Mouse (Mus musculus): ENCODE data around the gene Afg3l1. TPM values are rescaled to one million over a fixed set of nuclear protein-coding genes. Genes with fewer than 3 reads are reported as not detected.
"Not testable (repeated sequence)": the region's sequence is repeated elsewhere in the genome, so short reads cannot be mapped to it uniquely, and the experiment has no call there.

Gene Afg3l1
- total RNA-seq, 2 experiments from 2014 or later = 37.5 to 44.5 TPM

GRCm38 (mm10) chr8:123505695-123506094 lies 28.0 kb downstream of the Afg3l1 start:
- no peak for DNase-seq
- intact Hi-C loops (cut with DNase I) = no loop called here
- Histone ChIP-seq H3K4me3 (no peak overlapping the region), H3K27ac (no peak overlapping the region)
- TF ChIP-seq CTCF (IDR thresholded peaks at IDR 0.05) = no peak

- no peak for DNase-seq
- TF ChIP-seq CTCF (IDR thresholded peaks at IDR 0.05) = no peak
- Histone ChIP-seq H3K27ac (no peak overlapping the region), H3K4me3 (no peak overlapping the region)
- intact Hi-C loops (cut with DNase I) = no loop called here
These were observed 29.4 kb downstream of the Afg3l1 start for GRCm38 (mm10) chr8:123507153-123507552.

GRCm38 (mm10) chr8:123510819-123511218 lies 33.1 kb downstream of the Afg3l1 start:
- DNase-seq = no peak
- intact Hi-C loops (cut with DNase I) = no loop called here

GRCm38 (mm10) chr8:123514136-123514535 lies 36.4 kb downstream of the Afg3l1 start:
- TF ChIP-seq CTCF (IDR thresholded peaks at IDR 0.05) = no peak
- peak overlapping the region; percentile 81 for H3K4me3 ChIP-seq

More at GRCm38 (mm10) chr8:123510819-123511218, 33.1 kb downstream of the Afg3l1 start:
- H3K27ac ChIP-seq = no peak overlapping the region
- no peak for TF ChIP-seq CTCF (IDR thresholded peaks at IDR 0.05)
- no peak overlapping the region for H3K4me3 ChIP-seq

GRCm38 (mm10) chr8:123514781-123515539 lies 37.3 kb downstream of the Afg3l1 start, which contains the start of gene Dbndd1:
Gene Dbndd1, minus strand, starts transcription at chr8:123515463.
- peak; percentile 64 for DNase-seq
- no peak within 1 kb of the TSS for H3K27ac ChIP-seq

More at GRCm38 (mm10) chr8:123514136-123514535, 36.4 kb downstream of the Afg3l1 start:
- intact Hi-C loops (cut with DNase I) = no loop called here
- H3K27ac ChIP-seq = no peak overlapping the region
- DNase-seq = no peak

GRCm38 (mm10) chr8:123515540-123515897 lies 37.8 kb downstream of the Afg3l1 start:
- H3K27ac ChIP-seq = no peak overlapping the region
- TF ChIP-seq CTCF (IDR thresholded peaks at IDR 0.05) = no peak
- no peak for DNase-seq
- intact Hi-C loops (cut with DNase I) = no loop called here
- peak overlapping the region; percentile 81 for H3K4me3 ChIP-seq

More at GRCm38 (mm10) chr8:123514781-123515539, 37.3 kb downstream of the Afg3l1 start, which contains the start of gene Dbndd1:
- H3K4me3 ChIP-seq = peak within 1 kb of the TSS; percentile 81
- intact Hi-C loops (cut with DNase I) = no loop called here
- TF ChIP-seq CTCF (IDR thresholded peaks at IDR 0.05) = peak; percentile 10; the same call in 1 of the 2 replicates

- Histone ChIP-seq H3K4me3 (no peak overlapping the region), H3K27ac (no peak overlapping the region)
- no peak for TF ChIP-seq CTCF (IDR thresholded peaks at IDR 0.05)
- no peak for DNase-seq
- intact Hi-C loops (cut with DNase I) = no loop called here
These were observed 38.9 kb downstream of the Afg3l1 start for GRCm38 (mm10) chr8:123516596-123516995.

- DNase-seq = no peak
- TF ChIP-seq CTCF (IDR thresholded peaks at IDR 0.05) = no peak
- no peak overlapping the region for H3K27ac ChIP-seq
- intact Hi-C loops (cut with DNase I) = no loop called here
- H3K4me3 ChIP-seq = peak overlapping the region; percentile 87
These were observed 40.5 kb downstream of the Afg3l1 start for GRCm38 (mm10) chr8:123518172-123518571.

- peak; percentile 44; the same call in 1 of the 2 replicates for TF ChIP-seq CTCF (IDR thresholded peaks at IDR 0.05)
- Histone ChIP-seq H3K4me3 (peak within 1 kb of the TSS; percentile 87), H3K27ac (peak within 1 kb of the TSS; percentile 77)
- DNase-seq = peak; percentile 94
- intact Hi-C loops (cut with DNase I) = no loop called here
These were observed 41.0 kb downstream of the Afg3l1 start, which contains the start of gene Gas8 for GRCm38 (mm10) chr8:123518667-123519066. Gene Gas8, plus strand, starts transcription at chr8:123518834.

- H3K4me3 ChIP-seq; DNase-seq; H3K27ac ChIP-seq; intact Hi-C loops (cut with DNase I): not testable (repeated sequence)
These were observed 42.3 kb downstream of the Afg3l1 start for GRCm38 (mm10) chr8:123520048-123520447.

GRCm38 (mm10) chr8:123527720-123528489 lies 50.2 kb downstream of the Afg3l1 start:
- intact Hi-C loops (cut with DNase I) = no loop called here
- H3K27ac ChIP-seq = no peak overlapping the region
- DNase-seq = no peak
- no peak overlapping the region for H3K4me3 ChIP-seq
- no peak for TF ChIP-seq CTCF (IDR thresholded peaks at IDR 0.05)

GRCm38 (mm10) chr8:123536242-123536989 lies 58.7 kb downstream of the Afg3l1 start:
- TF ChIP-seq CTCF (IDR thresholded peaks at IDR 0.05) = no peak

More at GRCm38 (mm10) chr8:123536242-123536989, 58.7 kb downstream of the Afg3l1 start:
- intact Hi-C loops (cut with DNase I) = no loop called here
- Histone ChIP-seq H3K4me3 (no peak overlapping the region), H3K27ac (no peak overlapping the region)
- peak; percentile 11 for DNase-seq
